Mouse (Mus musculus): ENCODE results near the gene Ppp4c. TPM values are rescaled to one million over a fixed set of nuclear protein-coding genes. Genes with fewer than 3 reads are reported as not detected.

Gene Ppp4c
- polyA plus RNA-seq, 1 experiment from 2014 or later = 213 TPM

DNA sequence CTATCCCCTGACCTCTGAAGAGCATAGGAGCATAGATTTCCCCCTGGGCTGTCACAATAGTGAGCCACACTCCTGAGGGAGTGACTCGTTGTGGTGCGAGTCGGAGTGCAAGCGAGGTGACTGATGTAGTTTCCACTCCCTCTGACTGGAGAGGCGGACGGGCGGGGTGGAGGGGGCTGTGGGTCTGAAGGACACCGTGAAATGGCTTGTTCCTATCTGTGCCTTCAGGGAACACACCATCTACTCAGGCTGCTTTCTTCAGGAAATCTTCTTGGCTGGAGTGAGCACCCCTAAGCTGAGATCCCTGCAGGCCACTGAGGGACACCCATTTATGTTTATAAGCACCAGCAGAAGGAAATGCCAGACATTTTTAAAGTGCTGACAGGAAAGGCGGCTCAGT, 30.4 kb upstream of the Ppp4c start:
- 8% methylated on average over 9 of the region's 9 CpGs for WGBS (ENCODE audit: insufficient replicate concordance)
- Histone ChIP-seq H3K9me3 (replicated peaks; ENCODE audit: control insufficient read depth, low read length) (no peaks in the 10 kb centered on the region), H3K27me3 (ENCODE audit: control insufficient read depth, insufficient read depth, low read length) (peaks cover 46% of the 10 kb centered on the region), H3K4me1 (ENCODE audit: control insufficient read depth, insufficient read depth, low read length) (peaks cover 6% of the 10 kb centered on the region), H3K27ac (ENCODE audit: low read depth, low read length) (no peak overlapping the region), H3K4me3 (ENCODE audit: low read depth, low read length) (no peak overlapping the region), H3K9ac (ENCODE audit: low read depth, low read length) (no peak overlapping the region), H3K36me3 (ENCODE audit: control insufficient read depth, insufficient read depth, low read length) (no peaks in the 10 kb centered on the region), H3K4me2 (peak overlapping the region; percentile 58)
- ATAC-seq (replicated peaks; ENCODE audit: insufficient number of reproducible peaks, low FRiP score, low TSS enrichment) = no peak

DNA sequence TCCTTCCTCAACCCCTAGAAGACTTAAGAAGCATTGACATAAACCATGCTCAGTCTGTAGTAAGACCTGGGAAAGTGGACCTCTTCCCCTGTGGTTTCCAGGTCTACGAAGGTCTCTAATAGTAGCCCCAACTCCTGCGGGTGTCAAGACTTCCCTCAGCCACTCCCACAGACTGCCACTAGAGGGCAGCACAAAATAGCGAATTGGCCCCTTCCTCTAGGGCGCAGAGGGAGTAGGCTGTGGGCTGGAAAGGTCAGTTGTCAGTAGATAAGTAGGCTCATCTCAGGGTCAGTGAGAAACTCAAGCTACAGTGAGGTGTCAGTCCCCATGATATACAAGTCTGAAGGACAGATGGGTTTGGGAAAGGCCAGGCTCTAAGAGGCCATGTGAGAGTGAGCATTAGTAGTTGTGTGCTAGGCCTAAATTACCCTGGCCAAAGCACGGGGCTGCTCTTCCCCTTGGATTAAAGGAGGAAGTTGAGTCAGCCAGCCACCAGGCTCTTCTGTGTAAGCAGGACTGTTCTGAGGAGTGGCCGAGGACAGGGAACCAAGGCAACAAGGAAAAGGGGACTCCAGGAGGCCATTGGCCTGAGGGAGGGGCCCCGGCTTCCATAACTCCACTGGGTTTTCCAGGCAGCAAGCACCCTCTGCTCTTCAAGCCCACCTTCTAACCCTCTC, 29.7 kb upstream of the Ppp4c start:
- H3K4me2 ChIP-seq = no peak overlapping the region
- H3K27ac ChIP-seq (ENCODE audit: low read depth, low read length) = no peak overlapping the region
- no peaks in the 10 kb centered on the region for H3K36me3 ChIP-seq (ENCODE audit: control insufficient read depth, insufficient read depth, low read length)
- no peaks in the 10 kb centered on the region for H3K9me3 ChIP-seq (replicated peaks; ENCODE audit: control insufficient read depth, low read length)
- no peak overlapping the region for H3K9ac ChIP-seq (ENCODE audit: low read depth, low read length)
- WGBS (ENCODE audit: insufficient replicate concordance) = 20% methylated on average over 7 of the region's 7 CpGs
- H3K4me1 ChIP-seq (ENCODE audit: control insufficient read depth, insufficient read depth, low read length) = peaks cover 6% of the 10 kb centered on the region
- no peak overlapping the region for H3K4me3 ChIP-seq (ENCODE audit: low read depth, low read length)
- ATAC-seq (replicated peaks; ENCODE audit: insufficient number of reproducible peaks, low FRiP score, low TSS enrichment) = no peak
- H3K27me3 ChIP-seq (ENCODE audit: control insufficient read depth, insufficient read depth, low read length) = peaks cover 46% of the 10 kb centered on the region

DNA sequence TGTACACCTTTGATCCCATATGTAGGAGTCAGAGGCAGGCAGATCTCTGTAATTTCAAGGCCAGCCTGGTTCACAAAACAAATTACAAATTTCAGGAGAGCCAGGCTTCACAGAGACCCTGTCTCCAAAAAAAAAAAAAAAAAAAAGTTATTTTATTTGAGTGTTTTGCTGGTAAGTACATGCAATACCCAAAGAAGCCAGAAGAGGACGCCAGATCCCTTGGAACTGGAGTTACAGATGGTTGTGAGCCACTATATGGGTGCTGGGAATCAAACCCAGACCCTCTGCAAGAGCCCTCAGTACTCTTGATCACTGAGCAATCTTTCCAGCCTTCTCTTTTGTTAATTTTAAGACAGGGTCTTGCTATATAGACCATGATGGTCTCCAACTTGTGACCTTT, 26.5 kb upstream of the Ppp4c start:
- no peak overlapping the region for H3K4me3 ChIP-seq (ENCODE audit: low read depth, low read length)
- ATAC-seq (replicated peaks; ENCODE audit: insufficient number of reproducible peaks, low FRiP score, low TSS enrichment) = no peak
- no peak overlapping the region for H3K27ac ChIP-seq (ENCODE audit: low read depth, low read length)
- H3K9me3 ChIP-seq (replicated peaks; ENCODE audit: control insufficient read depth, low read length) = no peaks in the 10 kb centered on the region
- peaks cover 21% of the 10 kb centered on the region for H3K27me3 ChIP-seq (ENCODE audit: control insufficient read depth, insufficient read depth, low read length)
- WGBS (ENCODE audit: insufficient replicate concordance) = 31% methylated on average over 1 of the region's 1 CpGs
- H3K4me2 ChIP-seq = no peak overlapping the region
- no peaks in the 10 kb centered on the region for H3K36me3 ChIP-seq (ENCODE audit: control insufficient read depth, insufficient read depth, low read length)
- peaks cover 6% of the 10 kb centered on the region for H3K4me1 ChIP-seq (ENCODE audit: control insufficient read depth, insufficient read depth, low read length)
- H3K9ac ChIP-seq (ENCODE audit: low read depth, low read length) = no peak overlapping the region

DNA sequence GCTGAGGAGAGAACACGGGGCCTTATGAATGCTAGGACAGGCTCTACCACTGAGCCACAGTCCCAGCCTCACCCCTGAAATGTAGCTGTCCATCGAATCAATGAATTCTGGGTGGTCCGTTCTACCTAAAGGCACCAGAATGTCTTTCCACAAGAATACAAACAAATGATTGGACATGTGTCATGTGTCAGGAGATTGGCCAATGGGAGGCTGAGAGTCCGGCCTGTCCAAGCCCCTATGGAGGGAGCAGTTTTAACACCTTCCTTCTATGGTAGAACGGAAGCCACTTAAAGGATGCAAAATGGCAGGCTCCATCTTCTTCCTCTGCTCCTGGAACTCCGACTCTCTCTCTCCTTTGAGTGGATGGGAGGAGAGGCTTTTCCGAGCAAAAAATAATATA, 25.3 kb upstream of the Ppp4c start:
- no peak for ATAC-seq (replicated peaks; ENCODE audit: insufficient number of reproducible peaks, low FRiP score, low TSS enrichment)
- no peaks in the 10 kb centered on the region for H3K36me3 ChIP-seq (ENCODE audit: control insufficient read depth, insufficient read depth, low read length)
- H3K4me2 ChIP-seq = no peak overlapping the region
- no peak overlapping the region for H3K27ac ChIP-seq (ENCODE audit: low read depth, low read length)
- H3K4me1 ChIP-seq (ENCODE audit: control insufficient read depth, insufficient read depth, low read length) = no peaks in the 10 kb centered on the region; the same call in 1 of the 2 replicates
- 74% methylated on average over 7 of the region's 7 CpGs for WGBS (ENCODE audit: insufficient replicate concordance)
- H3K27me3 ChIP-seq (ENCODE audit: control insufficient read depth, insufficient read depth, low read length) = peaks cover 10% of the 10 kb centered on the region
- H3K4me3 ChIP-seq (ENCODE audit: low read depth, low read length) = no peak overlapping the region
- no peaks in the 10 kb centered on the region for H3K9me3 ChIP-seq (replicated peaks; ENCODE audit: control insufficient read depth, low read length)
- H3K9ac ChIP-seq (ENCODE audit: low read depth, low read length) = no peak overlapping the region

DNA sequence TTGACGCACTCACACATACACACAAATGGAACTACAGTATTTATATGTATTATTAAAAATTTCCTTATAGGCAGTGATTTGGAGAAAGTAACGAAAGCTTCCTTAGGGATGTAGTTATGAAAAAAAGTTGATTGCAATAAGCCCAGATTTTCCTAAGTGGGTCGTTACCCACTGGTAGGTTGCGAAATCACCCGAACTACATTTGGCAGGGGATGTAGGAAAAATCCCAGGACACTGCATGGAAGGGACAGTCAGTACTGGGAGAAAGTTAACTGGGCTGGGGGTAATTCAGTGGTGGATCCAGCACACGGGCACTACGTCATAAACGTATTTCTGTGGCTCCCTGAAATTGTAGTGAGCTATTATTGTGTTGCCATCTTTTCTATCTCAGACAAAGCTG, 24.2 kb upstream of the Ppp4c start:
- no peaks in the 10 kb centered on the region for H3K9me3 ChIP-seq (replicated peaks; ENCODE audit: control insufficient read depth, low read length)
- H3K4me2 ChIP-seq = no peak overlapping the region
- H3K4me3 ChIP-seq (ENCODE audit: low read depth, low read length) = no peak overlapping the region
- no peak overlapping the region for H3K9ac ChIP-seq (ENCODE audit: low read depth, low read length)
- WGBS (ENCODE audit: insufficient replicate concordance) = 81% methylated on average over 8 of the region's 8 CpGs
- 0 out of 2 replicates have a peak, but pooled peaks cover 3% of the 10 kb centered on the region for H3K27me3 ChIP-seq (ENCODE audit: control insufficient read depth, insufficient read depth, low read length)
- H3K36me3 ChIP-seq (ENCODE audit: control insufficient read depth, insufficient read depth, low read length) = no peaks in the 10 kb centered on the region
- no peak for ATAC-seq (replicated peaks; ENCODE audit: insufficient number of reproducible peaks, low FRiP score, low TSS enrichment)
- H3K4me1 ChIP-seq (ENCODE audit: control insufficient read depth, insufficient read depth, low read length) = no peaks in the 10 kb centered on the region
- no peak overlapping the region for H3K27ac ChIP-seq (ENCODE audit: low read depth, low read length)

DNA sequence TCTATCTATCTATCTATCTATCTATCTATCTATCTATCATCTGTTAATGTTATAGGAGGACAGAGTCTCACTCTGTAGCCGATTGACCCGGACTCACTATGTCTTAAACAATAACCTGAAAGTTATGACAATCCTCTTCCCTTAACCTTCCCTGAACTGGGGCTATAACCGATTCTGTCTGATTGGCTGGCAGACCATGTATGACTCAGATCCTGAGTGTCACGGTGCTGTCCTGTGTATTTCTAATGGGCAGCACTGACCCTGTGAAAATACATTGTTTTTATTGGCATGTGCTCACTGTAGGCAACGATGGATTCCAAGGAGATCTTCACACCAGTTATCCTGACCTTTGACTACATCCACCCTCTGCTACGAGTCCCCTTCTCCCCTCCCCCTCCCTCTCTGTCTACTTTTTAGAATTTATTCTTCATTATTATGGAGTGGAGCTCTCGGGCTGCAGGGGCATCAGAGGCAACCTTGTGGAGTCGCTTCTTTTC, 23.5 kb upstream of the Ppp4c start:
- H3K9ac ChIP-seq (ENCODE audit: low read depth, low read length) = no peak overlapping the region
- no peak overlapping the region for H3K4me3 ChIP-seq (ENCODE audit: low read depth, low read length)
- no peaks in the 10 kb centered on the region for H3K9me3 ChIP-seq (replicated peaks; ENCODE audit: control insufficient read depth, low read length)
- no peaks in the 10 kb centered on the region for H3K4me1 ChIP-seq (ENCODE audit: control insufficient read depth, insufficient read depth, low read length)
- H3K4me2 ChIP-seq = no peak overlapping the region
- H3K27ac ChIP-seq (ENCODE audit: low read depth, low read length) = no peak overlapping the region
- no peak for ATAC-seq (replicated peaks; ENCODE audit: insufficient number of reproducible peaks, low FRiP score, low TSS enrichment)
- 0 out of 2 replicates have a peak, but pooled peaks cover 3% of the 10 kb centered on the region for H3K27me3 ChIP-seq (ENCODE audit: control insufficient read depth, insufficient read depth, low read length)
- WGBS (ENCODE audit: insufficient replicate concordance) = 64% methylated on average over 8 of the region's 8 CpGs
- no peaks in the 10 kb centered on the region for H3K36me3 ChIP-seq (ENCODE audit: control insufficient read depth, insufficient read depth, low read length)

DNA sequence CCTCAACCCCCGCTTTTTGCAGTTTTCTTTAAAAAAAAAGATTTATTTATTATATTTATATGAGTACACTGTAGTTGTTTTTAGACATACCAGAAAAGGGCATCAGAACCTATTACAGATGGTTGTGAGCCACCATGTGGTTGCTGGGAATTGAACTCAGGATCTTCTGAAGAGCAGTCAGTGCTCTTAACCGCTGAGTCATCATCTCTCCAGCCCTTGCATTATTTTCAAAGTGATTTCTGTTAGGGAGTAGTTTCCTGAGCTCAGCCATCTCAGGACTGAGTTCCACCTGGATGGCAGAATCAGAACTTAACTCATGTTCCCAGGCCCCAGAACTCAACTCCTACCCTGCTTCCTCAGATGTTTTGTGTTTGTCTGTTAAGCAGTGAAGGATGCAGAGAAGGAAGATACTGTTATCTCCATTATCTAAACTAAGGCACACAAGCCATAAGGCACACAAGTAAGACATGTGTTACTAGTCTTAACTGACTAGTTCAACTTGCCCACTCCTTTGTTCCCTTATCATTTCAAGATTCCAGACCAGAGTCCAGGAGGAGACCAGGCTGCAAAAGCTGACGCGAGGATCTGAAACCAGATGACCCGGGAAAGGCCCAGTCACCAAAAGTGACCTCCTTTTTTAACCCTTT, 17.6 kb upstream of the Ppp4c start:
- no peak overlapping the region for H3K4me3 ChIP-seq (ENCODE audit: low read depth, low read length)

DNA sequence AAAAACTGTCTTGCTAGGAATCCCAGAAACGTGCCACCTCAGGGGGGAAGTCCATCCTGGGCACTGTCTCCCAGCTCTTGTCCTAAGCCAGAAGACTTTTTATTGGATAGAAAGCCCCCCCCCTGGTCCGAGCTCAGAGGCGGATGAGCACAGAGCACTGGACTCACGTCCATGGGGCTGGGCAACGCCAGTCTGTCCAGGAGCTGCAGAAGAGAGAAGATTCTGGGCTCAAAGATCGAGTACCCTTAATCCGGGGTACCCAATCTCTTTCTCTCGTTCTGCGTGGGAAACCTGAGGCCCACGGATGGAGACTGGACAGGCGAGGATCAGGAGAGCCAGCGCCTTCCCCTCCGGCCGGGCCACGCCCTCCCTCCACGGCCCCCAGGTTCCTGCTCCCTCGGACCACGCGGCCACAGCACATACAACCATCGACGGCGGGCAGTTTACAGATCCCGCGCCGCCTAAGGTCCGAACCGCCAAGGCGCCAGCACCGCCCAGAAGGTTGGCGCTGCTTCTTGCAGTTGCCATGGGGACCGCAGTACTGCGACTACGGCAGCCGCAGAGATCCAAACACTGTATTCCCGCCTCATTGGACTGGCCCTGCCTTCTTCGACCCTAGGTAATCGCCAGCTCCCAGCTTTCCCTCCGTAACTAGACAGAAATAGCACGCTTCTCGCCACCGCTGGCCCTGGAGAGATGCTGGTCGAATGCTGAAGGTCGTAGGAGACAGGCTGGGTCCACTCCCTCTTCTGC, 16.6 kb upstream of the Ppp4c start:
- ATAC-seq (replicated peaks; ENCODE audit: insufficient number of reproducible peaks, low FRiP score, low TSS enrichment) = peak; percentile 90
- Histone ChIP-seq H3K4me2 (peak overlapping the region; percentile 87), H3K4me1 (ENCODE audit: control insufficient read depth, insufficient read depth, low read length) (peaks cover 16% of the 10 kb centered on the region), H3K9ac (ENCODE audit: low read depth, low read length) (peak overlapping the region; percentile 81), H3K27ac (ENCODE audit: low read depth, low read length) (peak overlapping the region; percentile 88), H3K36me3 (ENCODE audit: control insufficient read depth, insufficient read depth, low read length) (no peaks in the 10 kb centered on the region), H3K9me3 (replicated peaks; ENCODE audit: control insufficient read depth, low read length) (no peaks in the 10 kb centered on the region), H3K4me3 (ENCODE audit: low read depth, low read length) (peak overlapping the region; percentile 53), H3K27me3 (ENCODE audit: control insufficient read depth, insufficient read depth, low read length) (0 out of 2 replicates have a peak, but pooled peaks cover under 1% of the 10 kb centered on the region)
- WGBS (ENCODE audit: insufficient replicate concordance) = under 1% methylated on average over 43 of the region's 43 CpGs

More for the DNA sequence above, 17.6 kb upstream of the Ppp4c start:
- ATAC-seq (replicated peaks; ENCODE audit: insufficient number of reproducible peaks, low FRiP score, low TSS enrichment) = no peak
- no peaks in the 10 kb centered on the region for H3K9me3 ChIP-seq (replicated peaks; ENCODE audit: control insufficient read depth, low read length)
- no peak overlapping the region for H3K9ac ChIP-seq (ENCODE audit: low read depth, low read length)
- peak overlapping the region; percentile 87; the same call in 1 of the 2 replicates for H3K4me2 ChIP-seq
- peak overlapping the region; percentile 88; the same call in 1 of the 2 replicates for H3K27ac ChIP-seq (ENCODE audit: low read depth, low read length)
- H3K4me1 ChIP-seq (ENCODE audit: control insufficient read depth, insufficient read depth, low read length) = peaks cover 16% of the 10 kb centered on the region
- no peaks in the 10 kb centered on the region for H3K36me3 ChIP-seq (ENCODE audit: control insufficient read depth, insufficient read depth, low read length)
- H3K27me3 ChIP-seq (ENCODE audit: control insufficient read depth, insufficient read depth, low read length) = 0 out of 2 replicates have a peak, but pooled peaks cover 3% of the 10 kb centered on the region
- 40% methylated on average over 5 of the region's 5 CpGs for WGBS (ENCODE audit: insufficient replicate concordance)
